Mouse (Mus musculus): ENCODE data around the gene Gm45716. TPM values are rescaled to one million over a fixed set of nuclear protein-coding genes. Genes with fewer than 3 reads are reported as not detected.

The Gm45716 gene
- polyA plus RNA-seq, 1 experiment from 2014 or later, result 17.7 TPM

- Histone ChIP-seq H3K27ac (ENCODE audit: low read depth, low read length) (peak overlapping the region; percentile 49), H3K4me3 (ENCODE audit: low read depth, low read length) (peak overlapping the region; percentile 65), H3K27me3 (ENCODE audit: control insufficient read depth, insufficient read depth, low read length) (no peaks in the 10 kb centered on the region), H3K9me3 (ENCODE audit: control insufficient read depth, low read length) (no peaks in the 10 kb centered on the region), H3K36me3 (ENCODE audit: control insufficient read depth, insufficient read depth, low read length) (no peaks in the 10 kb centered on the region), H3K4me1 (ENCODE audit: control insufficient read depth, insufficient read depth, low read length) (no peaks in the 10 kb centered on the region; the same call in 1 of the 2 replicates), H3K4me2 (ENCODE audit: low read depth) (peak overlapping the region; percentile 55), H3K9ac (ENCODE audit: low read length) (peak overlapping the region; percentile 73)
- DNase-seq (ENCODE audit: low spot score) (no peak), ATAC-seq (ENCODE audit: insufficient read depth, low FRiP score, low TSS enrichment) (peak; percentile 62; the same call in 1 of the 2 replicates)
- under 1% methylated on average over 22 of the region's 22 CpGs for WGBS
Measured at GRCm38 (mm10) chr11:90249701-90250141, 62.2 kb downstream of the Gm45716 start.

GRCm38 (mm10) chr11:90250189-90250588, 62.7 kb downstream of the Gm45716 start:
- WGBS, result 2% methylated on average over 9 of the region's 9 CpGs
- peak overlapping the region; percentile 55 for H3K4me2 ChIP-seq (ENCODE audit: low read depth)
- DNase-seq (ENCODE audit: low spot score) (no peak), ATAC-seq (ENCODE audit: insufficient read depth, low FRiP score, low TSS enrichment) (no peak)
- peak overlapping the region; percentile 73 for H3K9ac ChIP-seq (ENCODE audit: low read length)
- no peaks in the 10 kb centered on the region for H3K9me3 ChIP-seq (ENCODE audit: control insufficient read depth, low read length)
- H3K4me3 ChIP-seq (ENCODE audit: low read depth, low read length), result peak overlapping the region; percentile 65
- H3K36me3 ChIP-seq (ENCODE audit: control insufficient read depth, insufficient read depth, low read length), result no peaks in the 10 kb centered on the region
- H3K27ac ChIP-seq (ENCODE audit: low read depth, low read length), result no peak overlapping the region
- no peaks in the 10 kb centered on the region; the same call in 1 of the 2 replicates for H3K4me1 ChIP-seq (ENCODE audit: control insufficient read depth, insufficient read depth, low read length)
- H3K27me3 ChIP-seq (ENCODE audit: control insufficient read depth, insufficient read depth, low read length), result no peaks in the 10 kb centered on the region

GRCm38 (mm10) chr11:90250730-90251129, 63.2 kb downstream of the Gm45716 start:
- Histone ChIP-seq H3K4me3 (ENCODE audit: low read depth, low read length) (peak overlapping the region; percentile 65), H3K4me2 (ENCODE audit: low read depth) (peak overlapping the region; percentile 55), H3K9me3 (ENCODE audit: control insufficient read depth, low read length) (no peaks in the 10 kb centered on the region), H3K36me3 (ENCODE audit: control insufficient read depth, insufficient read depth, low read length) (no peaks in the 10 kb centered on the region), H3K9ac (ENCODE audit: low read length) (peak overlapping the region; percentile 73), H3K4me1 (ENCODE audit: control insufficient read depth, insufficient read depth, low read length) (no peaks in the 10 kb centered on the region; the same call in 1 of the 2 replicates), H3K27ac (ENCODE audit: low read depth, low read length) (no peak overlapping the region), H3K27me3 (ENCODE audit: control insufficient read depth, insufficient read depth, low read length) (no peaks in the 10 kb centered on the region)
- 82% methylated on average over 7 of the region's 7 CpGs for WGBS
- ATAC-seq (ENCODE audit: insufficient read depth, low FRiP score, low TSS enrichment), result no peak
- DNase-seq (ENCODE audit: low spot score), result no peak

- Histone ChIP-seq H3K4me3 (ENCODE audit: low read depth, low read length) (no peak overlapping the region), H3K27me3 (ENCODE audit: control insufficient read depth, insufficient read depth, low read length) (no peaks in the 10 kb centered on the region), H3K36me3 (ENCODE audit: control insufficient read depth, insufficient read depth, low read length) (no peaks in the 10 kb centered on the region), H3K9me3 (ENCODE audit: control insufficient read depth, low read length) (no peaks in the 10 kb centered on the region), H3K4me1 (ENCODE audit: control insufficient read depth, insufficient read depth, low read length) (no peaks in the 10 kb centered on the region; the same call in 1 of the 2 replicates), H3K9ac (ENCODE audit: low read length) (no peak overlapping the region), H3K27ac (ENCODE audit: low read depth, low read length) (no peak overlapping the region), H3K4me2 (ENCODE audit: low read depth) (no peak overlapping the region)
- 53% methylated on average over 2 of the region's 2 CpGs for WGBS
- ATAC-seq (ENCODE audit: insufficient read depth, low FRiP score, low TSS enrichment), result no peak
- no peak for DNase-seq (ENCODE audit: low spot score)
Measured at GRCm38 (mm10) chr11:90251923-90252322, 64.4 kb downstream of the Gm45716 start.

GRCm38 (mm10) chr11:90252366-90252765, 64.9 kb downstream of the Gm45716 start:
- ATAC-seq (ENCODE audit: insufficient read depth, low FRiP score, low TSS enrichment) (no peak), DNase-seq (ENCODE audit: low spot score) (no peak)
- H3K27ac ChIP-seq (ENCODE audit: low read depth, low read length), result no peak overlapping the region
- H3K9me3 ChIP-seq (ENCODE audit: control insufficient read depth, low read length), result no peaks in the 10 kb centered on the region
- WGBS, result 87% methylated on average over 8 of the region's 8 CpGs
- H3K9ac ChIP-seq (ENCODE audit: low read length), result no peak overlapping the region
- H3K4me1 ChIP-seq (ENCODE audit: control insufficient read depth, insufficient read depth, low read length), result no peaks in the 10 kb centered on the region; the same call in 1 of the 2 replicates
- no peaks in the 10 kb centered on the region for H3K36me3 ChIP-seq (ENCODE audit: control insufficient read depth, insufficient read depth, low read length)
- H3K27me3 ChIP-seq (ENCODE audit: control insufficient read depth, insufficient read depth, low read length), result no peaks in the 10 kb centered on the region
- no peak overlapping the region for H3K4me2 ChIP-seq (ENCODE audit: low read depth)
- H3K4me3 ChIP-seq (ENCODE audit: low read depth, low read length), result no peak overlapping the region

- 86% methylated on average over 3 of the region's 3 CpGs for WGBS
- no peaks in the 10 kb centered on the region; the same call in 1 of the 2 replicates for H3K4me1 ChIP-seq (ENCODE audit: control insufficient read depth, insufficient read depth, low read length)
Measured at GRCm38 (mm10) chr11:90254536-90254935, 67.1 kb downstream of the Gm45716 start.

GRCm38 (mm10) chr11:90255687-90256086, 68.2 kb downstream of the Gm45716 start:
- ATAC-seq (ENCODE audit: insufficient read depth, low FRiP score, low TSS enrichment) (no peak), DNase-seq (ENCODE audit: low spot score) (no peak)
- Histone ChIP-seq H3K27ac (ENCODE audit: low read depth, low read length) (no peak overlapping the region), H3K9ac (ENCODE audit: low read length) (no peak overlapping the region), H3K36me3 (ENCODE audit: control insufficient read depth, insufficient read depth, low read length) (no peaks in the 10 kb centered on the region), H3K4me2 (ENCODE audit: low read depth) (no peak overlapping the region), H3K9me3 (ENCODE audit: control insufficient read depth, low read length) (no peaks in the 10 kb centered on the region), H3K4me1 (ENCODE audit: control insufficient read depth, insufficient read depth, low read length) (no peaks in the 10 kb centered on the region; the same call in 1 of the 2 replicates), H3K4me3 (ENCODE audit: low read depth, low read length) (no peak overlapping the region), H3K27me3 (ENCODE audit: control insufficient read depth, insufficient read depth, low read length) (no peaks in the 10 kb centered on the region)
- WGBS, result 83% methylated on average over 6 of the region's 6 CpGs

More at GRCm38 (mm10) chr11:90254536-90254935, 67.1 kb downstream of the Gm45716 start:
- Histone ChIP-seq H3K9me3 (ENCODE audit: control insufficient read depth, low read length) (no peaks in the 10 kb centered on the region), H3K9ac (ENCODE audit: low read length) (no peak overlapping the region), H3K27ac (ENCODE audit: low read depth, low read length) (no peak overlapping the region), H3K36me3 (ENCODE audit: control insufficient read depth, insufficient read depth, low read length) (no peaks in the 10 kb centered on the region), H3K4me2 (ENCODE audit: low read depth) (no peak overlapping the region), H3K27me3 (ENCODE audit: control insufficient read depth, insufficient read depth, low read length) (no peaks in the 10 kb centered on the region), H3K4me3 (ENCODE audit: low read depth, low read length) (no peak overlapping the region)
- ATAC-seq (ENCODE audit: insufficient read depth, low FRiP score, low TSS enrichment) (no peak), DNase-seq (ENCODE audit: low spot score) (no peak)

GRCm38 (mm10) chr11:90256833-90257525, 69.5 kb downstream of the Gm45716 start:
- Histone ChIP-seq H3K36me3 (ENCODE audit: control insufficient read depth, insufficient read depth, low read length) (0 out of 2 replicates have a peak, but pooled peaks cover 2% of the 10 kb centered on the region), H3K4me2 (ENCODE audit: low read depth) (no peak overlapping the region), H3K4me1 (ENCODE audit: control insufficient read depth, insufficient read depth, low read length) (no peaks in the 10 kb centered on the region), H3K27me3 (ENCODE audit: control insufficient read depth, insufficient read depth, low read length) (no peaks in the 10 kb centered on the region), H3K9ac (ENCODE audit: low read length) (no peak overlapping the region), H3K27ac (ENCODE audit: low read depth, low read length) (no peak overlapping the region), H3K4me3 (ENCODE audit: low read depth, low read length) (no peak overlapping the region), H3K9me3 (ENCODE audit: control insufficient read depth, low read length) (no peaks in the 10 kb centered on the region)
- WGBS, result 90% methylated on average over 16 of the region's 16 CpGs
- ATAC-seq (ENCODE audit: insufficient read depth, low FRiP score, low TSS enrichment) (no peak), DNase-seq (ENCODE audit: low spot score) (no peak)

All from neural tube, embryonic 11.5 days (tissue).